Mouse (Mus musculus) MEL (cell line): Measurements from ENCODE around the gene Ror2.

ENCODE experiments used
- CHD2 ChIP-seq: IDR thresholded peaks from 2 replicates; pipeline ENCODE4 v1.6.1; 2011; ENCODE audit warnings: low read length, improper control_type of control experiment
- CTCF ChIP-seq, 3 experiments: IDR thresholded peaks in 2 of 3; conservative IDR thresholded peaks in 1 of 3; 2 replicates each; pipeline ENCODE4 v1.5.1; 2011 to 2012; ENCODE audit warnings: low read length in 3 of 3, low read depth in 2 of 3, mild to moderate bottlenecking in 2 of 3, improper control_type of control experiment in 1 of 3, inconsistent platforms in 1 of 3, mixed read lengths in 1 of 3, moderate library complexity in 1 of 3; ENCODE audit not compliant: control insufficient read depth in 1 of 3, insufficient read depth in 1 of 3, poor library complexity in 1 of 3, severe bottlenecking in 1 of 3
- E2F4 ChIP-seq: IDR thresholded peaks from 2 replicates; pipeline ENCODE4 v1.6.1; 2011; ENCODE audit warnings: low read depth, low read length, improper control_type of control experiment, borderline replicate concordance
- EP300 ChIP-seq, 2 experiments: IDR thresholded peaks; 2 replicates each; pipeline ENCODE4 v1.6.1; 2011; ENCODE audit warnings: improper control_type of control experiment in 2 of 2, low read length in 2 of 2, low read depth in 1 of 2, mild to moderate bottlenecking in 1 of 2
- HCFC1 ChIP-seq: IDR thresholded peaks from 2 replicates; pipeline ENCODE4 v1.6.1; 2012; ENCODE audit warnings: low read depth, mild to moderate bottlenecking, inconsistent platforms, low read length, improper control_type of control experiment, moderate library complexity
- NELFE ChIP-seq: IDR thresholded peaks from 2 replicates; pipeline ENCODE4 v1.6.1; 2011; ENCODE audit warnings: low read depth, low read length, improper control_type of control experiment
- POLR2AphosphoS2 ChIP-seq: IDR thresholded peaks from 2 replicates; pipeline ENCODE4 v1.6.1; 2011; ENCODE audit warnings: low read length, improper control_type of control experiment
- SIN3A ChIP-seq: IDR thresholded peaks from 2 replicates; pipeline ENCODE4 v1.6.1; 2012; ENCODE audit warnings: low read length, improper control_type of control experiment, inconsistent platforms
- SMC3 ChIP-seq: IDR thresholded peaks from 2 replicates; pipeline ENCODE4 v1.6.1; 2011; ENCODE audit warnings: low read depth, low read length, improper control_type of control experiment
- USF1 ChIP-seq: IDR thresholded peaks from 2 replicates; pipeline ENCODE4 v1.6.1; 2014; ENCODE audit warnings: low read depth, mild to moderate bottlenecking, inconsistent platforms, low read length, improper control_type of control experiment, moderate library complexity
- ZC3H11A ChIP-seq: IDR thresholded peaks from 2 replicates; pipeline ENCODE4 v1.6.1; 2012; ENCODE audit warnings: low read depth, mild to moderate bottlenecking, inconsistent platforms, low read length, improper control_type of control experiment
- ZNF384 ChIP-seq: IDR thresholded peaks from 2 replicates; pipeline ENCODE4 v1.6.1; 2012; ENCODE audit warnings: low read depth, mild to moderate bottlenecking, inconsistent platforms, low read length, improper control_type of control experiment

- no peak for TF ChIP-seq POLR2AphosphoS2
- no peak for TF ChIP-seq EP300 (IDR thresholded peaks at IDR 0.05; ENCODE audit: low read depth in 1 of 2, low read length in 2 of 2)
- TF ChIP-seq CTCF (IDR thresholded peaks at IDR 0.05 in 2 of 3, conservative IDR thresholded peaks at IDR 0.05 in 1 of 3; ENCODE audit: control insufficient read depth in 1 of 3, insufficient read depth in 1 of 3, low read depth in 2 of 3, low read length in 3 of 3, poor library complexity in 1 of 3, severe bottlenecking in 1 of 3): no peak
- TF ChIP-seq SIN3A: no peak
- TF ChIP-seq ZNF384: no peak
- no peak for TF ChIP-seq NELFE
- TF ChIP-seq USF1: no peak
- TF ChIP-seq HCFC1: no peak
- TF ChIP-seq E2F4: no peak
- TF ChIP-seq ZC3H11A: no peak
- TF ChIP-seq SMC3: no peak
- no peak for TF ChIP-seq CHD2
Measured at GRCm38 (mm10) chr13:53140298-53140697, 145.6 kb downstream of the Ror2 start.
